Mouse (Mus musculus): ENCODE measurements at regions not wholly inside any gene's neighbourhood (a gene's known extent, or its start where the extent isn't known, plus 50 kb on each side); places are given as distances from the start of the nearest gene placed in this dataset.

DNA sequence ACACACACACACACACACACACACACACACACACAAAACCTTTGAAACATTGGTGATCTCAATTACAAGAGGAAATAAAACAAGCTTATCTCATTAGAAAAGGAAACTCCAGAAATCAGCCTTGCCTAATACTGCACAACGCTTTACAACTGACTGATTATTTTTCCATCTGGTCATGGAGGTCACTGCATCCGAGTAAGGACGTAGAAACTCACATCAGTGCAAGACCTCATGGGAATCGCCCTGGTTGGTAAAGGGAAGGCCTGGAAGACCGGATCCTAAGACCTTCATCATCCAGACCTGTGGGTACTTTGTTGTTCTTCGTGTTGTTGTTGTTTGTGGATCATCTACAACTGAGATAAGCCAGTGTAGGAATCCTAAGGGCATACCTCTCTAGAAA lies 77.8 kb upstream of the Sestd1 start:
- Histone ChIP-seq H3K9me3 (no peaks in the 10 kb centered on the region), H3K27me3 (no peaks in the 10 kb centered on the region), H3K9ac (replicated peaks) (no peak overlapping the region), H3K4me3 (no peak overlapping the region), H3K4me2 (replicated peaks) (no peak overlapping the region), H3K36me3 (no peaks in the 10 kb centered on the region), H3K27ac (replicated peaks) (no peak overlapping the region), H3K4me1 (no peaks in the 10 kb centered on the region)
- no peak for ATAC-seq (ENCODE audit: low FRiP score, low read depth)
- WGBS: 82% methylated on average over 6 of the region's 6 CpGs

DNA sequence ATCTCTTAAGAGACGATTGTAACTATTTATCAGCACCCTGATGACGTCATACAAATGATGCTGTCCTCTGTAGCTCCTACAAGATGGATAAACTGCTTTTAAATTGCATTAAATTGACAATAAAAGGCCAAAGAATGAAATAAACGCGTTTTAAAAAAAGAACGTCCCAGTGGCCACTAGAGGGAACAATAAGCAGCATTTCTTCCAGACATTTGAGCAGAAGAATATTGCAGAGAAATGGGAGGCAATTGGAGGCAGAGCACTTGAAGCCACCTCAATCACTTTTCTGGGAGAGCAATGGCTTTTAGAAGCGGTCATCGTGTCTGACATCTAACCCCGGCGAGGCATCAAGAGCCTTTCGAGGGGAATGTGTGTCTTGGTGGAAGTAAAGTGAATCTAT lies 76.4 kb upstream of the Sestd1 start:
- Histone ChIP-seq H3K9me3 (no peaks in the 10 kb centered on the region), H3K27me3 (no peaks in the 10 kb centered on the region), H3K4me1 (no peaks in the 10 kb centered on the region), H3K27ac (replicated peaks) (no peak overlapping the region), H3K9ac (replicated peaks) (no peak overlapping the region), H3K4me2 (replicated peaks) (no peak overlapping the region), H3K4me3 (no peak overlapping the region), H3K36me3 (no peaks in the 10 kb centered on the region)
- no peak for ATAC-seq (ENCODE audit: low FRiP score, low read depth)
- 63% methylated on average over 10 of the region's 10 CpGs for WGBS

GRCm38 (mm10) chr2:77351987-77352628 lies 71.7 kb upstream of the Sestd1 start:
- H3K27me3 ChIP-seq: no peaks in the 10 kb centered on the region
- ATAC-seq (ENCODE audit: low FRiP score, low read depth): no peak
- H3K9me3 ChIP-seq: no peaks in the 10 kb centered on the region
- WGBS: 87% methylated on average over 8 of the region's 8 CpGs
- H3K27ac ChIP-seq (replicated peaks): no peak overlapping the region
- no peak overlapping the region for H3K4me3 ChIP-seq
- no peaks in the 10 kb centered on the region for H3K36me3 ChIP-seq
- H3K9ac ChIP-seq (replicated peaks): no peak overlapping the region
- no peaks in the 10 kb centered on the region for H3K4me1 ChIP-seq
- no peak overlapping the region for H3K4me2 ChIP-seq (replicated peaks)

- H3K9ac ChIP-seq (replicated peaks): no peak overlapping the region
- no peaks in the 10 kb centered on the region for H3K9me3 ChIP-seq
- no peak overlapping the region for H3K27ac ChIP-seq (replicated peaks)
- H3K36me3 ChIP-seq: no peaks in the 10 kb centered on the region
- no peak overlapping the region for H3K4me2 ChIP-seq (replicated peaks)
- H3K4me3 ChIP-seq: no peak overlapping the region
- H3K27me3 ChIP-seq: no peaks in the 10 kb centered on the region
- WGBS: 94% methylated on average over 5 of the region's 5 CpGs
- no peak for ATAC-seq (ENCODE audit: low FRiP score, low read depth)
- no peaks in the 10 kb centered on the region for H3K4me1 ChIP-seq
These were observed 66.6 kb upstream of the Sestd1 start for GRCm38 (mm10) chr2:77347027-77347426.

GRCm38 (mm10) chr2:77343736-77344440 lies 63.5 kb upstream of the Sestd1 start:
- no peak for ATAC-seq (ENCODE audit: low FRiP score, low read depth)
- H3K27ac ChIP-seq (replicated peaks): no peak overlapping the region
- H3K9ac ChIP-seq (replicated peaks): no peak overlapping the region
- 93% methylated on average over 16 of the region's 16 CpGs for WGBS
- no peaks in the 10 kb centered on the region for H3K9me3 ChIP-seq
- no peaks in the 10 kb centered on the region for H3K36me3 ChIP-seq
- H3K27me3 ChIP-seq: no peaks in the 10 kb centered on the region
- no peak overlapping the region for H3K4me3 ChIP-seq
- H3K4me2 ChIP-seq (replicated peaks): no peak overlapping the region
- H3K4me1 ChIP-seq: no peaks in the 10 kb centered on the region

DNA sequence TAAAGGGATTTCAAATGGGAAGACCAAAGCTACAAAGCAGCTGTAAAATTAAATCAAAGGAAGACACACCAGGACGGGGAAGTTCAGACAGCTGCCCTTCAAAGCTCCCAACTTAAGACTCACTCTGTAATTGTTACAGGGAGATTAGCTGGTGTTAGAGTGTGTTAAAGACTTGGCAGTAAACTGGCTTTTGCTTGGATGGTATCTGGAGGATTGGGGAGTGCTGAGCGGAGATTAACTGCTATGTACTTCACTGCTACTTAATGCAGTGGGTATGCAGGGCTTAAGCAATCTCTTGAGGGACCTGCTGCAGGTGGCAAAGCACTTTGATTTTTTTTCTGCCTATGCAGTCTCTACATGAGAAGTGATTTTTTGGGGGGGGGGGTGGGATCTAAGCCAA lies 62.0 kb upstream of the Sestd1 start:
- no peaks in the 10 kb centered on the region for H3K36me3 ChIP-seq
- H3K4me2 ChIP-seq (replicated peaks): no peak overlapping the region
- WGBS: 26% methylated on average over 2 of the region's 2 CpGs
- H3K4me3 ChIP-seq: no peak overlapping the region
- H3K9me3 ChIP-seq: no peaks in the 10 kb centered on the region
- ATAC-seq (ENCODE audit: low FRiP score, low read depth): peak; percentile 53; the same call in 1 of the 2 replicates
- H3K9ac ChIP-seq (replicated peaks): no peak overlapping the region
- H3K27me3 ChIP-seq: no peaks in the 10 kb centered on the region
- no peak overlapping the region for H3K27ac ChIP-seq (replicated peaks)
- H3K4me1 ChIP-seq: no peaks in the 10 kb centered on the region

DNA sequence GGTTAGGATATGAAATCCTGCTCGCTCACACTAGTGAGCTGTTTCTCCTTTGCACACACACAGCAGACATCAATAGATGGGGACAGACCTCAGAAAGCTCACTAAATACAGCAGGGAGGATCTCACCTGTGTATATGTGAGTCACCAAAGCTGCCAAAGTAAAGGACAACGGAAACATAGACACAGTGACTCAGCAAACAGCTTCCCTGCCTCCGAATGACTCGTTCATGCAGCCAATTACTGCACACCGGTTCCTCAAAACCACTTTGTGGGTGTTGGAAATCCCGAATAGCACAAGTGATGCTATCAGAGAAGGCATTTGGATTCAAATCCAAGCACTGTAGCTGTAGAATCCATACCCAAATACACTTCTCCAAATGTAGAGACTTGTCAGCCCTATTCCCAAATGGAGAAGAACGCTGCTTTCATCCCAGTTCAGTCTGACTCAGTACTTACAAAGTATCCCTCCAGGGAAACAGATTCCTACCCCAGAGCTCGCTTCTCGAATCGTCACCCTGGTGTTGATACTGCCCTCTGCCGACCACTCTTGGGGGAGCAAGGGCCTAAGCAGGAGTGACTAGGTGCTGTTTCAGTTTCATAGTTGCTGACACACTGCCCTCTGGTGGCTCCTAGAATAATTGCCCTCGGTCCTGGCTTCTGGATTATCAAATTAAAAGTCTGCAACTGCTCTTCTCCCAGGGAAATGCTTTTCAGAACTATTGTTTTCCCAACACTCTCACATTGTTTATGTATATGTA lies 61.4 kb upstream of the Sestd1 start:
- H3K4me3 ChIP-seq: no peak overlapping the region
- ATAC-seq (ENCODE audit: low FRiP score, low read depth): peak; percentile 70; the same call in 1 of the 2 replicates
- no peaks in the 10 kb centered on the region for H3K36me3 ChIP-seq
- no peaks in the 10 kb centered on the region for H3K27me3 ChIP-seq
- H3K9ac ChIP-seq (replicated peaks): no peak overlapping the region
- no peaks in the 10 kb centered on the region for H3K4me1 ChIP-seq
- H3K9me3 ChIP-seq: no peaks in the 10 kb centered on the region
- H3K27ac ChIP-seq (replicated peaks): no peak overlapping the region
- 49% methylated on average over 12 of the region's 12 CpGs for WGBS
- no peak overlapping the region for H3K4me2 ChIP-seq (replicated peaks)

DNA sequence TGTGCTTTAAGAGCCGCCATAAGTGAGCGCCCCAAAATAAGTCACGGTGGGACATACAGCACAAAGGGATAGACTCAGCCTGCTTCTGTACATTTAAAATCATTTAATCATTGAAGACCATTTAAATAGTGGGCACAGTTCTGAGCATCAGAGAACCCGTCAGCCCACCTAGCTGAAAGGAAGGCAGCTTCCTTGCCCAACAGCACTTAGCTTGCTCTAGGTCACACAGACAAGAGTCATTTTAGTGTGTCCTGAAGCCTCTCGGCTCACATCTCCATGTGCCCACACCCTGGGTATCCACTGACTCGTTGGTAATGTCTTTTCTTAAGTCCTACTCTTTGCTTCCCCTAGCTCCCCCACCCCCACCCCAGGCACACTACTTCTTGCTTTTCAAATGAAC lies 59.7 kb upstream of the Sestd1 start:
- Histone ChIP-seq H3K9me3 (no peaks in the 10 kb centered on the region), H3K4me2 (replicated peaks) (no peak overlapping the region), H3K4me3 (no peak overlapping the region), H3K27ac (replicated peaks) (no peak overlapping the region), H3K4me1 (no peaks in the 10 kb centered on the region), H3K27me3 (no peaks in the 10 kb centered on the region), H3K9ac (replicated peaks) (no peak overlapping the region), H3K36me3 (no peaks in the 10 kb centered on the region)
- 85% methylated on average over 6 of the region's 6 CpGs for WGBS
- ATAC-seq (ENCODE audit: low FRiP score, low read depth): no peak

GRCm38 (mm10) chr2:77337786-77338406 lies 57.5 kb upstream of the Sestd1 start:
- no peak overlapping the region for H3K9ac ChIP-seq (replicated peaks)
- no peaks in the 10 kb centered on the region for H3K27me3 ChIP-seq
- no peaks in the 10 kb centered on the region for H3K4me1 ChIP-seq
- no peaks in the 10 kb centered on the region for H3K36me3 ChIP-seq
- no peak overlapping the region for H3K4me3 ChIP-seq
- no peak overlapping the region for H3K27ac ChIP-seq (replicated peaks)
- H3K9me3 ChIP-seq: no peaks in the 10 kb centered on the region
- H3K4me2 ChIP-seq (replicated peaks): no peak overlapping the region
- WGBS: 69% methylated on average over 3 of the region's 3 CpGs
- ATAC-seq (ENCODE audit: low FRiP score, low read depth): no peak

GRCm38 (mm10) chr2:77337318-77337717 lies 56.9 kb upstream of the Sestd1 start:
- H3K4me1 ChIP-seq: no peaks in the 10 kb centered on the region
- ATAC-seq (ENCODE audit: low FRiP score, low read depth): no peak
- no peaks in the 10 kb centered on the region for H3K36me3 ChIP-seq
- no peak overlapping the region for H3K4me2 ChIP-seq (replicated peaks)
- H3K4me3 ChIP-seq: no peak overlapping the region
- H3K9me3 ChIP-seq: no peaks in the 10 kb centered on the region
- no peaks in the 10 kb centered on the region for H3K27me3 ChIP-seq
- no peak overlapping the region for H3K9ac ChIP-seq (replicated peaks)
- H3K27ac ChIP-seq (replicated peaks): no peak overlapping the region
- 87% methylated on average over 3 of the region's 3 CpGs for WGBS

GRCm38 (mm10) chr2:77336810-77337209 lies 56.4 kb upstream of the Sestd1 start:
- H3K4me3 ChIP-seq: no peak overlapping the region
- H3K4me1 ChIP-seq: no peaks in the 10 kb centered on the region
- no peaks in the 10 kb centered on the region for H3K36me3 ChIP-seq
- no peaks in the 10 kb centered on the region for H3K27me3 ChIP-seq
- no peak for ATAC-seq (ENCODE audit: low FRiP score, low read depth)
- no peak overlapping the region for H3K4me2 ChIP-seq (replicated peaks)
- H3K27ac ChIP-seq (replicated peaks): no peak overlapping the region
- 90% methylated on average over 3 of the region's 3 CpGs for WGBS
- no peak overlapping the region for H3K9ac ChIP-seq (replicated peaks)
- H3K9me3 ChIP-seq: no peaks in the 10 kb centered on the region

- H3K9ac ChIP-seq (replicated peaks): no peak overlapping the region
- H3K4me2 ChIP-seq (replicated peaks): no peak overlapping the region
- no peak overlapping the region for H3K27ac ChIP-seq (replicated peaks)
- H3K4me1 ChIP-seq: no peaks in the 10 kb centered on the region
- H3K27me3 ChIP-seq: no peaks in the 10 kb centered on the region
- no peak overlapping the region for H3K4me3 ChIP-seq
- ATAC-seq (ENCODE audit: low FRiP score, low read depth): no peak
- H3K36me3 ChIP-seq: no peaks in the 10 kb centered on the region
- no peaks in the 10 kb centered on the region for H3K9me3 ChIP-seq
- 76% methylated on average over 9 of the region's 9 CpGs for WGBS
These were observed 54.3 kb upstream of the Sestd1 start for GRCm38 (mm10) chr2:77334706-77335105.

Data from midbrain, embryonic 12.5 days (tissue).